Mouse (Mus musculus) heart, embryonic 16.5 days (tissue): ENCODE measurements around the gene Fxn. TPM values are rescaled to one million over a fixed set of nuclear protein-coding genes. Genes with fewer than 3 reads are reported as not detected.

Source experiments
- ATAC-seq: fragments of 200-750 bp; cut with Nextera tagmentation; replicated peaks from 2 replicates; pipeline ENCODE4 v1.8.0; 2017; ENCODE audit warnings: moderate number of reproducible peaks; ENCODE audit not compliant: insufficient read depth, low FRiP score; ENCODE audit errors: extremely low read depth
- H3K27ac ChIP-seq: fragments of 300-500 bp; sonication (generic); 2 replicates; pipeline ENCODE4 v1.5.1; 2014; ENCODE audit warnings: mild to moderate bottlenecking, low read length, control low read depth, moderate library complexity
- H3K27me3 ChIP-seq: fragments of 300-500 bp; sonication (generic); 2 replicates; pipeline ENCODE4 v1.6.1; 2014; ENCODE audit warnings: low read length, mixed read lengths; ENCODE audit not compliant: control insufficient read depth, insufficient read depth
- H3K36me3 ChIP-seq: fragments of 300-500 bp; sonication (generic); 2 replicates; pipeline ENCODE4 v1.6.1; 2014; ENCODE audit not compliant: control insufficient read depth, insufficient read depth
- H3K4me1 ChIP-seq: fragments of 300-500 bp; sonication (generic); 2 replicates; pipeline ENCODE4 v1.6.1; 2014; ENCODE audit warnings: low read length, mixed read lengths; ENCODE audit not compliant: control insufficient read depth, insufficient read depth
- H3K4me2 ChIP-seq: fragments of 300-500 bp; sonication (generic); 2 replicates; pipeline ENCODE4 v1.6.1; 2014; ENCODE audit warnings: low read depth, mild to moderate bottlenecking, control low read depth, low read length
- H3K4me3 ChIP-seq: fragments of 300-500 bp; sonication (generic); 2 replicates; pipeline ENCODE4 v1.5.1; 2014; ENCODE audit warnings: mild to moderate bottlenecking, control low read depth, low read length
- H3K9ac ChIP-seq: fragments of 300-500 bp; sonication (generic); 2 replicates; pipeline ENCODE4 v1.6.1; 2014; ENCODE audit warnings: low read length, control low read depth
- H3K9me3 ChIP-seq: fragments of 300-500 bp; sonication (generic); replicated peaks from 2 replicates; pipeline ENCODE4 v1.6.1; 2016; ENCODE audit warnings: low read length; ENCODE audit not compliant: control insufficient read depth
- WGBS: fragments of 180-500 bp; shearing (Covaris S2); extraction: QIAGEN DNeasy Blood & Tissue Kit; methylation state at CpG from one replicate; pipeline ENCODE4 v1.1.7; 2014; 5-methylcytosine and 5-hydroxymethylcytosine counted together
- polyA plus RNA-seq: library from polyadenylated mRNA; unstranded; fragments of >200 nt; fragmentation: Nextera tagmentation; extraction: Ambion mirVana; gene quantifications from 2 replicates; pipeline ENCODE4 v1.2.1, GENCODE M21; 2015

Gene Fxn
- polyA plus RNA-seq, 1 experiment from 2014 or later = 67.6 TPM

DNA sequence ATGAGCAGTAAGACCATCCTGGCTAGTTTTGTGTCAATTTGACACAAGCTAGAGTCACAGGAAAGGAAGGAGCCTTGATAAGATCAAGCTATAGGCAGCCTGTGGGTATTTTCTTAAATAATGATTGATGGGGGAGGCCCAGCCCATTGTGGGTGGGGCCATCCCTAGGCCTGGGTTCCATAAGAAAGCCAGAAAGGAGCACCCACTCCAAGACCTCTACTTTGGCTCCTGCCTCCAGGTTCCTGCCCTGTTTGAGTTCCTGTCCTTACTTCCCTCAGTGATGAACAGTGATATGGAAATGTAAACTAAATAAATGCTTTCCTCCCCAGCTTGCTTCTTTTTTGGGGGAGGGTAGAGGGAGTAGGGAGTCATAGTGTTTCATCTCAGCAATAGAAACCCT, 62.6 kb downstream of the Fxn start:
- no peak overlapping the region for H3K9ac ChIP-seq

DNA sequence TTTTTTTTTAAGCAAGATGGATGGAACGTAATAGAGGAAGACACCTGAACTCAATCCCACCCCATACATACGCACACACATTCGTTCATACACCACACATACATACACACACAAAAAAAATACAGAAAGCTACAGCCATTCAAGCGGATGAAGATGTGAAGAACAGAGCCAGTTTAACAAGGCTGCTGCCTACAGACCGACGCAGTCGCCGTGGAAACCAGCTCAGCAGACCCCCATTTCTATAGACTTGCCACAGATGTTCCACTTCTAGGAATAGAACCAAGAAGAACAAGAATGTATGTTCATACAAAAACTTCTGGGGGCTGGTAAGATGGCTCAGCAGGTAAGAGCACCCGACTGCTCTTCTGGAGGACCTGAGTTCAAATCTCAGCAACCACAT, 63.6 kb downstream of the Fxn start:
- 93% methylated on average over 9 of the region's 9 CpGs for WGBS
- H3K9me3 ChIP-seq = no peaks in the 10 kb centered on the region
- no peaks in the 10 kb centered on the region for H3K36me3 ChIP-seq
- H3K27me3 ChIP-seq = no peaks in the 10 kb centered on the region
- H3K9ac ChIP-seq = no peak overlapping the region
- H3K4me1 ChIP-seq = peaks cover 22% of the 10 kb centered on the region
- no peak overlapping the region for H3K4me3 ChIP-seq
- H3K4me2 ChIP-seq = no peak overlapping the region
- no peak for ATAC-seq
- no peak overlapping the region for H3K27ac ChIP-seq

More for the DNA sequence above, 62.6 kb downstream of the Fxn start:
- H3K4me3 ChIP-seq = no peak overlapping the region
- H3K36me3 ChIP-seq = no peaks in the 10 kb centered on the region
- no peak overlapping the region for H3K27ac ChIP-seq
- H3K4me1 ChIP-seq = peaks cover 14% of the 10 kb centered on the region
- H3K27me3 ChIP-seq = no peaks in the 10 kb centered on the region
- no peak for ATAC-seq
- no peaks in the 10 kb centered on the region for H3K9me3 ChIP-seq
- no peak overlapping the region for H3K4me2 ChIP-seq

DNA sequence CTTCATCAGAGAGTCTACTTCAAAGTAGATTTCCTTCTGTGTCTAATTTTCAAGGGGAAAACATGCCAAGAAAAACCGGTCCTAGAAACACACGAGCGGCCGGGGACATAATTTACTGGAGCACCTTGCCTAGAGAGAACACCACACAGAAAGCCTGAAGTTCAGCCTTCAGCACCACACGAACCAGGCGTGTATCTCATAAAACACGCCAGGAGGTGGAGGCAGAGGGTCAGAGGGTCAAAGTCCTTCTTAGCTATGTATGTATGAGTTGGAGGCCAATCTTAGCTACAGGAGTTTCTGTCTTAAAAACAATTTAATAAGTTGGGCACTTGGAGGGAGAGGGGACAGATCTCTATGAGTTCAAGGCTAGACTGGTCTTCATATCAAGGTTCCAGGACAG, 65.5 kb downstream of the Fxn start:
- Histone ChIP-seq H3K4me1 (peaks cover 20% of the 10 kb centered on the region), H3K27me3 (no peaks in the 10 kb centered on the region), H3K4me3 (no peak overlapping the region), H3K4me2 (no peak overlapping the region), H3K36me3 (no peaks in the 10 kb centered on the region), H3K27ac (no peak overlapping the region), H3K9me3 (no peaks in the 10 kb centered on the region), H3K9ac (no peak overlapping the region)
- no peak for ATAC-seq
- 83% methylated on average over 7 of the region's 7 CpGs for WGBS

DNA sequence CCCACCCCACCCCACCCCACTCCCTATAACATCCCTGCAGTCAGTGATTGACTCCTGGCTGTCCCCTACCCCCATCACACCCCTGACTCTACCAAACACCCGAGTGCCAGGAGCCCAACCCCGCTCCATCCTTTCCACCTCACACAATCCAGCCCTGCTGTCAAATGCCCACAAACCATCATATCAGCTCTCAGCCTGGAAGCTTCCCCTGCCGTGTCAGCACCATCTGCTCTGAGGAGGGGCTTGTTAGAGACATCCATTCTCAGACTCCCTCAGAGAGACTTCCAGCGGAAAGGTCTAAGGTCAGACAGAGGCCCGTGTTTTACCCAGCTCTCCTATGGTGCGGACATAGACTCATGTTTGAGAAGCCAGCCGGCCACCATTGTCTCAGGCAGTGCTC, 67.1 kb downstream of the Fxn start:
- WGBS = 34% methylated on average over 7 of the region's 7 CpGs
- Histone ChIP-seq H3K9me3 (no peaks in the 10 kb centered on the region), H3K27me3 (no peaks in the 10 kb centered on the region), H3K4me3 (no peak overlapping the region), H3K27ac (peak overlapping the region; percentile 76), H3K36me3 (no peaks in the 10 kb centered on the region), H3K9ac (peak overlapping the region; percentile 47; the same call in 1 of the 2 replicates), H3K4me2 (peak overlapping the region; percentile 35; the same call in 1 of the 2 replicates), H3K4me1 (peaks cover 16% of the 10 kb centered on the region)
- ATAC-seq = peak; percentile 46

DNA sequence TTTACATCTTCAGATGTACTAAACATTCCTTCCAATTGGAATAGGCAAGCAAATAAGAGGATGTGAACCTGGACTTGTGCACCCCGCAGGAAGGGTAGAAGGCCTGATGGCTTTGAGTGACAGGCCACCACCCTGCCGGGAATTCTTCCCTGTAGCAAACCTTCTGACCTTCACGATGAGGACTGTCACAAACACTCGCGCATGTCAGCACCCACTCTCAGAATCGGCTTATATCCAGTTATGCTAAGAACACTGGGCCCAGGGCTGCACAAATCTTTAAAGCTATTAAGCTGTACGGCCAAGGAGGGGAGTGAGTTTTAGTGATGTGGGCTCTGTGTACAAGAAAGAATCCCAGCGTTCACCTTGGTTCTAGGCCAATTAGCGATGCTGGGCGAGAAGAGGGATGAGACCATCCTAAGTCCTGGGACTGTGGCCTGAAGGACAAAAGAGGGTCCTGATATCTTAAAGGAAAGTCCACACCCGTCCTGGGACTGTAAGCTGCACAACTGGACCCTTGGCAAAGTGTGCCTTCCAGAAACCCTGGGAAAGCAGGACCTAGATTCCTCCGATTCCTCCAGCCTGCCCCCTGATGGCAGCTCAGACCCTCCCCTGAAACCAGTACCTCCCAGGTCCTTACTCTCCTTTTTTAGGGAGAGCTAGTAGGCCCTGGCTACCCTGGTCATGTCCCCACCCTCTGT, 67.7 kb downstream of the Fxn start:
- Histone ChIP-seq H3K36me3 (no peaks in the 10 kb centered on the region), H3K4me3 (no peak overlapping the region), H3K27ac (peak overlapping the region; percentile 76), H3K27me3 (no peaks in the 10 kb centered on the region), H3K9me3 (no peaks in the 10 kb centered on the region), H3K4me1 (peaks cover 16% of the 10 kb centered on the region), H3K9ac (peak overlapping the region; percentile 47; the same call in 1 of the 2 replicates), H3K4me2 (peak overlapping the region; percentile 35)
- WGBS = 45% methylated on average over 12 of the region's 12 CpGs
- peak; percentile 85 for ATAC-seq

Other genes starting within 250 kb of the Fxn start
- gene Fam189a2, start 249.6 kb downstream of the Fxn start, polyA plus RNA-seq = 5.6 and 6.0 TPM in 2 replicates
- 22.3 and 24.9 TPM in 2 replicates for gene Tjp2, start 55.6 kb downstream of the Fxn start, polyA plus RNA-seq
- 40.2 and 43.4 TPM in 2 replicates for gene Fam122a, start 196.8 kb upstream of the Fxn start, polyA plus RNA-seq